Mouse (Mus musculus): Measurements from ENCODE around the gene L3hypdh. TPM values are rescaled to one million over a fixed set of nuclear protein-coding genes. Genes with fewer than 3 reads are reported as not detected.
A peak's percentile ranks its signal among the peaks of the same experiment; 100 is the strongest.

The L3hypdh gene
- polyA plus RNA-seq, 1 experiment from 2014 or later, result 7.4 TPM

DNA sequence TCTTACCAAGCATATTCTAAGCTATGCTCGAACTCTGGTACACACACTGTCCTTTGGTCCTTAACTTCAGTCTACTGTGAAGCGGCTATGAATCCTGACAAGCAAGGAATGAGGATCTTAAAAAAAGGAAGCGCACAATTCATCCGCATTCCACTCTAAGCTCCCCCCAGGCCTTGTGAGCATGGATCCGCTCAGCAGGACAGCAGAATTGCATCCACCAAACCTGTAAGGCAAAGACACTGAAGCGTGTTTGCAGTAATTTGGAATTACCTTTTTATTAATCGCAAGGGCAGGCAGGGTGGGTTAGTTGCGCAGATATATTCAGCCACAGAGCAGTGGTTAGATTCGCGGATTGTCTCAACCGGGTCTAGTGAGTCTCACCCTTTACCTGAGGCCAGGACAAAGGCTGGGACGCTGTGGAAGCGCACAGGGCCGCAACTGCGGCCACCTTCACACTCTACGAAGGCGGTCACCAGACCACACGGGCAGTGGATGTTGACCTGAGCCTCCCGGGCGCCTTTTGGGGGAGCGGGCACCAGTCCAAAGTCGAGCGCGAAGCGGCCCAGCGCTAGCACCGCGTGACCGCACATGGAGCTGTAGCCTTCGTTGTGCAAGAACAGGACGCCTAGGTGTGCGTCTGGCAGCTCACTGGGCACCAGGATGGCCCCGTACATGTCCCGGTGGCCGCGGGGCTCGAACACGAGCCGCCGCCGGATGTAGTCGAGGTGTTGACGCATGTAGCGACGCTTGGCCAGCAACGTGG is 797 bp downstream of the L3hypdh start:
- no peaks in the 10 kb centered on the region for H3K9me3 ChIP-seq
- peak overlapping the region; percentile 63 for H3K9ac ChIP-seq (replicated peaks)
- H3K36me3 ChIP-seq, result no peaks in the 10 kb centered on the region
- H3K4me1 ChIP-seq, result peaks cover 43% of the 10 kb centered on the region
- peak overlapping the region; percentile 98 for H3K27ac ChIP-seq (replicated peaks)
- peak overlapping the region; percentile 92 for H3K4me3 ChIP-seq
- peak; percentile 8 for ATAC-seq (replicated peaks)
- no peaks in the 10 kb centered on the region for H3K27me3 ChIP-seq
- peak overlapping the region; percentile 86 for H3K4me2 ChIP-seq (replicated peaks)
- 4% methylated on average over 46 of the region's 46 CpGs for WGBS

DNA sequence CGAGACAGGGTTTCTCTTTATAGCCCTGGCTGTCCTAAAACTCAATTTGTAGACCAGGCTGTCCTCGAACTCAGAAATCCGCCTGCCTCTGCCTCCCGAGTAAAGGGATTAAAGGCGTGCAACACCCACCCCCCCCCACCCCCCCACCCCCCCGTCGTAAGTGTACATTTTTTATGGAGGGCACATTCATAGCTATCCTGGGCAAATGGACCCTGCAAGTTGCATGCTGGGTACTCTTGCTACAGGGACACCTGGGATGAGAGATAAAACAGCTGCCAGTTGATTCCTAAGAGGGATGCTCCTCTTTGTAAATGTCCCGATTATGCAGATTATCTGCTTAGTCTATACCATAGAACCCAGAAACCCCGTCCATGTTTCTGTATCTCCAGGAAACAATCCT is 2.0 kb downstream of the L3hypdh start:
- no peak overlapping the region for H3K4me2 ChIP-seq (replicated peaks)
- WGBS, result 86% methylated on average over 9 of the region's 9 CpGs
- H3K4me3 ChIP-seq, result no peak overlapping the region
- H3K9me3 ChIP-seq, result no peaks in the 10 kb centered on the region
- no peak overlapping the region for H3K9ac ChIP-seq (replicated peaks)
- no peak overlapping the region for H3K27ac ChIP-seq (replicated peaks)
- H3K4me1 ChIP-seq, result peaks cover 35% of the 10 kb centered on the region
- H3K27me3 ChIP-seq, result no peaks in the 10 kb centered on the region
- no peak for ATAC-seq (replicated peaks)
- no peaks in the 10 kb centered on the region for H3K36me3 ChIP-seq

DNA sequence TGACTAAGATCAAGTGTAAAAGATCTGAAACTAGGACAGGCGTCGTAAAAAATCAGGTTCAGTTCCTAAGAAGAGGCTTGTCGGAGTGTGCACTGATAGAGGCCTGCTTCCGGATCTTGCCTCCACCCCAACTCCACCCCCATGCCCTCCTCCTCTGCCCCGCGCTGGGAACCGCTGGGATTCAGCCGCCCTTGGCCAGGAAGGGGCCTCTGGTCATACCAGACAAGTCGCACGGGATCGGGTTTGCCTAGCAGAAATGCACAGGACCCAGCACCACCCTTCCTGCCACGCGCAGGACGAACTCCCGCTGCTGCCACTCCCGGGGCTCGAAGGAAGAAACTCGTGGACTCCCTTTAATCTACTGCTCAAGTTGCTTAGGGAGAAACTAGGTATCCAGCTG is 2.9 kb downstream of the L3hypdh start:
- Histone ChIP-seq H3K27ac (replicated peaks) (no peak overlapping the region), H3K9me3 (no peaks in the 10 kb centered on the region), H3K9ac (replicated peaks) (no peak overlapping the region), H3K4me2 (replicated peaks) (0 out of 2 replicates have a peak overlapping the region, but pooled peaks have one; percentile 15), H3K36me3 (no peaks in the 10 kb centered on the region), H3K4me1 (peaks cover 26% of the 10 kb centered on the region), H3K27me3 (no peaks in the 10 kb centered on the region), H3K4me3 (no peak overlapping the region)
- WGBS, result 34% methylated on average over 18 of the region's 18 CpGs
- ATAC-seq (replicated peaks), result no peak

DNA sequence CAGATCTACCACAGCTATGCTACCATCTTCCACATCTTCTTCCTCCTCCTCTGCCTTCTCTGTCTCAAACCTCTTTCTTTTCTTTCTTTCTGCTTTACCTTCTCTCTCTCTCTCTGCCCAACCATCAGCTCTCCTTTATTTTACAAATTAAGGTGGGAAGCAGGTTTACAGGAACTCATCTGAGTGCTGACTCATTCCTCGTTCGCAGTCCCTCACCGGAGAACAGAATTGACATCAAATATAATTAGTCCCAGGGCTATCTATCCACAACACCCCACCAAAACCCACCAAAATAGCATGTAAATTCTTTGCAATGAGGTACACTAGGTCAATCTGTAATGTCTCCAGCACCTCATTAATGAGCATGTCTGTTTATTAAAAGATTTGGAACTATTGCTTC is 3.3 kb downstream of the L3hypdh start:
- no peaks in the 10 kb centered on the region for H3K9me3 ChIP-seq
- no peak overlapping the region for H3K4me2 ChIP-seq (replicated peaks)
- H3K4me3 ChIP-seq, result no peak overlapping the region
- H3K27me3 ChIP-seq, result no peaks in the 10 kb centered on the region
- H3K36me3 ChIP-seq, result no peaks in the 10 kb centered on the region
- 75% methylated on average over 3 of the region's 3 CpGs for WGBS
- no peak overlapping the region for H3K9ac ChIP-seq (replicated peaks)
- no peak for ATAC-seq (replicated peaks)
- H3K4me1 ChIP-seq, result peaks cover 22% of the 10 kb centered on the region
- no peak overlapping the region for H3K27ac ChIP-seq (replicated peaks)

DNA sequence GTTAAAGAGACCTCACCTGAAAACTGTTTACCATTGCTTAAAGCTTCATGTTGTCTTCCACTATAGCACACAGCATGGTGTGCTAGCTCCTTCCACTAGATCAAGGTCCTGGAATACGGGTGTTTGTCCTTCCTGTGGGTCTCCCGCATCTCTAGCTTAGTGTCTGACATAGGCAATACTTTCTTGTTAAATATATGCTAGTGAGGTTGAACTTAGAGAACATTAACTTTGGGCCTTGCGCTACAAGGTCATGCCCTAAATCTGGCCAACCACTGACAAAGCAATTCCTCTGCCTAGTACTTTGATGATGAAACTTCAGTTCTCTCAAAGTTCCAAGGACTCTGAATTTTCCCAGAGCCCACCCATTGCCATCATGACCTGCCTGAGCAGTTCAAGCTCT is 7.0 kb downstream of the L3hypdh start:
- Histone ChIP-seq H3K4me1 (0 out of 2 replicates have a peak, but pooled peaks cover 6% of the 10 kb centered on the region), H3K27me3 (no peaks in the 10 kb centered on the region), H3K4me2 (replicated peaks) (no peak overlapping the region), H3K27ac (replicated peaks) (no peak overlapping the region), H3K4me3 (no peak overlapping the region), H3K36me3 (0 out of 2 replicates have a peak, but pooled peaks cover 4% of the 10 kb centered on the region), H3K9ac (replicated peaks) (no peak overlapping the region), H3K9me3 (no peaks in the 10 kb centered on the region)
- WGBS, result 93% methylated on average over 3 of the region's 3 CpGs
- no peak for ATAC-seq (replicated peaks)

DNA sequence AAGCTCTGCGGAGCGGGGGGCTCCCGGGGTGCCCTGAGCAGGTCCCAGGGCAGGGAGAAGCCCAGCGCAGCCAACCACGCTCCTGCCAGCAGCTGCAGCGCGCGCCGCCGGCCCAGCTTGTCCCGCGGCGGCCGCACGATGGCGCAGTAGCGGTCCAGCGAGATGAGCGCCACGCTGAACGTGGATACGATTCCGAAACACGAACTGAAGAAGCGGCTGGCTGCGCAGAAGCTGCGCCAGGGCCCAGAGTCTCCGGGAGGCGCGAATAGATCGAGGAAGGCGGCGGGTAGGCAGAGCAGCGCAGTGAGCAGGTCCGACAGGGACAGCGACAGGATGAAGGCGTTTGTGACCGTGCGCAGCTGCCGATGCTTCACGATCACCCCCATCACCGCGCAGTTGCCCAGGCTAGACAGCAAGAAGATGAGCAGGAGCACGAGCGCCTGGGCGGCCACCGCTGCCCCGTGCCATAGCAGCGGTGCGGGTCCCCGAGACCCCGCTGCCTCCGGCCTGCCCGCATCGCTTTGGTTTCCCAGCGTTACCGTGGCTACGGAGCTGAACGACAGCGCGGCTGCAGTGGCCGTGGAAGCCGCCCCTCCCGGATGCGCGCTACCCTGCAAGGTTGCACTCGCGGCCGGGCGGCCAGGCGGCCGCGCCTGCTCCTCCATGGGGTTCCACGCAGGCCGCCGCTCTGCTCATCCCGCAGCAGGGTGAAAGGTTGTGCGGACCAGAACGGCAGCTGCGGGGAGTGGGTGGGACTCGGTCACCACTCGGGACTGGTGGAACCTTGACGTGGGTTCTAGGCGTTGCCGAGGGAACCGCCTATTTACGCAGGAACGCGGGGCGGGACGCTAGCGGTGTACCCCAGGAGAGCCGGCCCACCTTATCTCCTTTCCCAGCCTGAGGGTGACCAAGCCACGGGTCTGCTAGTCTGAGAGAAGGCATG is 14.6 kb downstream of the L3hypdh start, which contains the start of gene Gpr135:
Gene Gpr135 (minus strand): TSS at position 799 of the 943 bp plus-strand sequence.
- peak within 1 kb of the TSS; percentile 64 for H3K9ac ChIP-seq (replicated peaks)
- no peaks in the 10 kb centered on the region for H3K9me3 ChIP-seq
- H3K4me3 ChIP-seq, result peak within 1 kb of the TSS; percentile 73
- H3K4me2 ChIP-seq (replicated peaks), result peak within 1 kb of the TSS; percentile 96
- peaks cover 10% of the 10 kb centered on the region; the same call in 1 of the 2 replicates for H3K27me3 ChIP-seq
- H3K27ac ChIP-seq (replicated peaks), result peak within 1 kb of the TSS; percentile 90
- peak; percentile 93 for ATAC-seq (replicated peaks)
- 0 out of 2 replicates have a peak, but pooled peaks cover 4% of the 10 kb centered on the region for H3K36me3 ChIP-seq
- WGBS, result under 1% methylated on average over 94 of the region's 94 CpGs
- peaks cover 12% of the 10 kb centered on the region for H3K4me1 ChIP-seq

DNA sequence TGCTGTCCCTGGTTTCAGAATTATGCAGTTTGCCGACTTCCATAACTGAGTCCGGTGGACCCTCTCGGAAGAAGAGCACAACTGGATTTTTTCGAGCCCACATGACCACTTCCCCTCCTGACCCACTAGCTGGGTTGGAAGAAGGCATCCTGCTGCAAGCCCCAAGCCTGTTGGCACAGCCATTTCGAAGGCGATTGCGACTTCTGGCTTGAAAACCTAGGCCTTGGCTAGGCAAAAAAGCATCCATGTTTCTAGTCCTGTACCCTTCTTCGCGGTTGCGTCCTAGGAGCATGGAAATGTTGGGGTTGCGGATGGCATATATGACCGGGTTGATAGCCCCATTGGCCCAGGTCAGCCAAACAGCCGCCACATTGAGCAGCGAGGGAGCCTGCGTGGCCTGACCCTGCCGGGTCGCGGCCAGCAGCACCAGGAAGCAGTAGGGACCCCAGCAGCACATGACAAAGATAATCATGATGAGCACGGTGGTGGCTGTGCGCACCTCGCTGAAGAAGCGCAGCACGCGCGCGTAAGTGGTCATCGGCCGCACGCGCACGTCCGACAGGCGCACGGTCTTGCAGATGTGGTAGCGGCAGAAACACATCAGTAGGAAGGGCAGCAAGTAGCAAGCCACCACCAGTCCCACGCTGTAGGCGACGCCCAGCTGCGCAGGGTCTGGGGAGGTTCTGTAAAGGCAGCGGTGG is 15.5 kb downstream of the L3hypdh start:
- H3K9ac ChIP-seq (replicated peaks), result peak overlapping the region; percentile 64
- peak overlapping the region; percentile 73 for H3K4me3 ChIP-seq
- peaks cover 12% of the 10 kb centered on the region for H3K4me1 ChIP-seq
- peaks cover 10% of the 10 kb centered on the region; the same call in 1 of the 2 replicates for H3K27me3 ChIP-seq
- H3K27ac ChIP-seq (replicated peaks), result peak overlapping the region; percentile 90
- no peak for ATAC-seq (replicated peaks)
- H3K4me2 ChIP-seq (replicated peaks), result peak overlapping the region; percentile 96
- no peaks in the 10 kb centered on the region for H3K9me3 ChIP-seq
- WGBS, result 5% methylated on average over 40 of the region's 40 CpGs
- H3K36me3 ChIP-seq, result 0 out of 2 replicates have a peak, but pooled peaks cover 4% of the 10 kb centered on the region

DNA sequence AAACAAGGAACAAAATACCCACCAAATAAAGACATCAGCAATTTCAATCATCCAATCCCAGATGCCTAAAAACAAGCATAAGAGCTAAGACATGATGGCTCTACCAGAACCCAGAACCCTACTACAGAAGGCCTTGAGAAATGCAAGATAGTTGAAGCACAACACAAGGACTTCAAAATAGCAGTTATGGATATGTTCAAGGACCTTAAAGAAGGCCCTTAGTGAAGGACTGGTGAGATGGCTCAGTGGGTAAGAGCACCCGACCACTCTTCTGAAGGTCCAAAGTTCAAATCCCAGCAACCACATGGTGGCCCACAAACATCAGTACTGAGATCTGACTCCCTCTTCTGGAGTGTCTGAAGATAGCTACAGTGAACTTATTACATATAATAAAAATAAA is 27.5 kb downstream of the L3hypdh start:
- H3K4me1 ChIP-seq, result no peaks in the 10 kb centered on the region

DNA sequence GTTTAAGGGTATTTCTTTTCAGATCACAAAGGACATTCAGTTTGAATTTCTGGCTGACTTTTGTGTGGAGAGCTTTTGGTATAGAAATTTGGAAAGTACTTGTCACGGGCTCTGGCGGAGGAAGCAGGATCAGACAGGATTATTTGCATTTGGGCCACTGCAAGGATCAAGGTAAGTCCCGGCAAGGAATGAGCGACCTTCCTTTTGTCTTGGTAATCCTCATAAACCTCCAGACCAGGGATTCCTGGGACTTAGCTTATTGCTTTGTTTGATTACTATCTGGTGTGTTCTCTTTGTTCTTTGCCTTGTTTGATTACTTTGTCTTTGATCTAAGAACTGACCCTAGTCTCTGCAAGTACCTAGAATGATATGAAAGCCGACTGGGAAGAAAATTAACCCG is 31.4 kb downstream of the L3hypdh start:
- Histone ChIP-seq H3K27me3 (no peaks in the 10 kb centered on the region), H3K36me3 (no peaks in the 10 kb centered on the region), H3K27ac (replicated peaks) (no peak overlapping the region), H3K4me2 (replicated peaks) (no peak overlapping the region), H3K9ac (replicated peaks) (no peak overlapping the region), H3K4me3 (no peak overlapping the region), H3K4me1 (no peaks in the 10 kb centered on the region), H3K9me3 (no peaks in the 10 kb centered on the region; the same call in 1 of the 2 replicates)
- WGBS, result 21% methylated on average over 6 of the region's 6 CpGs
- ATAC-seq (replicated peaks), result no peak

More for the DNA sequence above, 27.5 kb downstream of the L3hypdh start:
- no peak overlapping the region for H3K4me3 ChIP-seq
- 83% methylated on average over 1 of the region's 1 CpGs for WGBS
- no peaks in the 10 kb centered on the region for H3K9me3 ChIP-seq
- no peak overlapping the region for H3K9ac ChIP-seq (replicated peaks)
- no peak overlapping the region for H3K4me2 ChIP-seq (replicated peaks)
- H3K27ac ChIP-seq (replicated peaks), result no peak overlapping the region
- no peaks in the 10 kb centered on the region for H3K27me3 ChIP-seq
- H3K36me3 ChIP-seq, result no peaks in the 10 kb centered on the region
- no peak for ATAC-seq (replicated peaks)

DNA sequence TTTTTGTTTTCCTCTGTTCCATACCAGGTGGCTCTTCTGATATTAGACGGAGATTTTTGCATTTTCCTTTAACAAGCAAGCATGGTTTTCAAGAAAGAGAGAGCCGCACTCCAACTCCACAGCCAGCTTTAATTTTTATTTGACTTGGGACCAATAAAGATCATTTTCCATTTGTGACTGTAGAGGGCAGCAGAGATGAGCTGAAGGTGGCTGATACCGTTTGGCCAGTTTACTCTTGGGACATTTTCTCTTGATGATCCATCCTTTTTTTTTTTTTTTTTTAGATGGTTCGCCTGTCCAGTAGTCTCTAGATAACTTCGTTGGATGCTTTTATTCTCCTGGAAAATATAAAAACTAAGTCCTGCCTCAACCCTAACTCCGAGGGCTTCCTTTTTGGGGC is 31.9 kb downstream of the L3hypdh start:
- no peaks in the 10 kb centered on the region; the same call in 1 of the 2 replicates for H3K9me3 ChIP-seq
- H3K4me1 ChIP-seq, result no peaks in the 10 kb centered on the region
- ATAC-seq (replicated peaks), result no peak
- no peak overlapping the region for H3K27ac ChIP-seq (replicated peaks)
- no peaks in the 10 kb centered on the region for H3K36me3 ChIP-seq
- no peak overlapping the region for H3K4me2 ChIP-seq (replicated peaks)
- 38% methylated on average over 6 of the region's 6 CpGs for WGBS
- H3K4me3 ChIP-seq, result no peak overlapping the region
- no peaks in the 10 kb centered on the region for H3K27me3 ChIP-seq
- H3K9ac ChIP-seq (replicated peaks), result no peak overlapping the region

DNA sequence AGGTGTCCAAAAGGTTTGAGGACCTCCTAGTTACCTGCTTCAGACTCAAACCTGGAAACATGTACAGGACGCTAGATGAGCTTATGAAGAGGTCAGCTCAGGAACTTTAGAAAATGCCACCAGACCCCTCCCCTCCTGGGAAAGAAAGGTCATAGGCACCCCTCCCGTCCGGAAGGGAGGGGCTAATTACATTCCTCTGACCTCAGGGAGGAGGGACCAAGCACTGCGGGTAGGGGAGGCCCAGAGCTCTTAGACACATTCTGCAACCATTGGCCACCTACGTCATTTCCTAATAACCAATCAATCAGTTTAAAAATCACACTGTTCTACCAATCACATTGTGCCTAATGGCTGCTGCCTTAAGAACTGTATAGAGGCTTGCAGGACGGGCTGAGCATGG is 32.7 kb downstream of the L3hypdh start:
- Histone ChIP-seq H3K27me3 (no peaks in the 10 kb centered on the region), H3K4me3 (no peak overlapping the region), H3K4me1 (no peaks in the 10 kb centered on the region), H3K27ac (replicated peaks) (no peak overlapping the region), H3K36me3 (no peaks in the 10 kb centered on the region), H3K9ac (replicated peaks) (no peak overlapping the region), H3K9me3 (no peaks in the 10 kb centered on the region; the same call in 1 of the 2 replicates), H3K4me2 (replicated peaks) (no peak overlapping the region)
- ATAC-seq (replicated peaks), result no peak
- 84% methylated on average over 6 of the region's 6 CpGs for WGBS

Data from forebrain, embryonic 15.5 days (tissue).